Mouse (Mus musculus): ENCODE measurements around the gene Asb16.

DNA sequence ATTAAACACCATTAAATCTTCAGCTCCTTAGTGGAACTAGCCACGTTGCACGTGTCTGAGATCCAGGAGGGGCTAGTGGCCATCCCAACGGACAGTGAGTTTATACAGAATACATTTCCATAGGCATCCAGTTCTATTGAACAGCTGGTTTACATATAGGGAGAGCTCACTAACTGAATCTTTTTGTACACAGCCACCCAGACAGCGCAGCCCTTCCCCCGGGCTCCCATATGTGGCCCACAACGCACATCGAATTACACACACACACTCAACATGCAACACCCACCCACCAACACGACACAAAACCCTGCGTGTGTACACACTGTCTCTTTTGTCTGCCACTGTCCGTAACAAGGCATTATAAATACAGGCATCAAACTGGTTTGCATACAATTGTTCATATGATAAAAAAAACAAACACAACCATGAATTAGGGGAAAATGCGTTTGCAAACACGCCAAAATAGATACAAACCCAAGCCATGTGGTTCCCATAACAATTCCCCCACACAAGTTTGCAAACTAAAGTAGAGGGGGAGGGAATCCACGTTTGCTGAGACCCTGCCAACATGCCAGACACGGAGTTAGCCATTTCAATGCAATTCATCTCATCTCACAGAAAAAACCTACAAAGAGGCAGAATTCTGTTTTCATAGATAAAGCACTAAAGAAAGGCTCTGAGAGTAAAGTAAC, 22.8 kb upstream of the Asb16 start:
- TF ChIP-seq POLR2A (IDR thresholded peaks at IDR 0.05; ENCODE audit: low read depth, low read length), result no peak
- TF ChIP-seq CTCF (IDR thresholded peaks at IDR 0.05; ENCODE audit: borderline replicate concordance, insufficient read depth, low read length), result no peak
